Mouse (Mus musculus) frontal cortex, postnatal 25 days (tissue): ENCODE data around the gene Lrguk.
A peak's percentile ranks its signal among the peaks of the same experiment; 100 is the strongest.

Experiments used
- DNase-seq, 2 experiments: peaks; one replicate each; pipeline ENCODE4 v3.0.0; 2022; ENCODE audit warnings: low spot score in 2 of 2

The Lrguk gene

DNA sequence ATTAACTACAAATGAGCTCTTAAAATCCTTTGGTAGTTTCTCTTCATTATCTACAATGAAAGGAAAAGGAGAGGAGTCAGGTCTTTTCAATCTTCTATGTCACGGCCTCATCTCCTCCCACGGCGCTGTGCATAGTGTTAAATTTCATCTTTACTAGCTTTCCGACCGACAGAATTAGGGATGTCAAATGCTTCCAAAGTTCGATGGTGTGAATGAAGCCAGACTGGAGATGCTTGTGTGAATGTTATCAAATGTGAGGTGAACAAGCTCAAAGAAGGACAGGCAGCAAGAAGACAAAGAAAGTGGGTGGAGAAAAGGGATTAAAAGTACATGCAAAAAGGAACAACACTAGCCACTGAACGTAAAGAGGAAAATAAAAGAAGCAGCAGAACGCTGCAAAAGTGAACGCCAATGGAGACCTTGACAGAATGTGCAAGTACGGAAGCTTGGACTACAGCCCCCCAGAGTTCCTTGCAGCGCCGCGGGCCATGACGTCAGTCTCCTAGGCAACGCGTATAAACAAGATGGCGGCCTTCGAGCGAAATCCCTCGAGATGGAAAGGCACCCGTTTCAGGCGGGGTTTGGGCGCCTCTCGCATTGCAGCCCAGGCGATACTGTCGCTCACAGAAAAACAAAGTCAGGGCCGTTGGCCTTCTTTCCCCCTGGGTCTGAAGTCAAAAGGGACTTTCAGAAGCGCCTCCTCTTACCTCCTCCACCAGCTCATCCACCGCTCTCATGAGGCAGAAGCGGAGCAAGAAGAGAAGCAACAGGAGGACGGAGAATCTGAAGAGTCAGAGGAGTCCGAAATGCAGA is at the start of gene Lrguk:
Gene Lrguk (plus strand): TSS at position 516 of the 813 bp plus-strand sequence.
- DNase-seq: peak; percentile 70 to 76

DNA sequence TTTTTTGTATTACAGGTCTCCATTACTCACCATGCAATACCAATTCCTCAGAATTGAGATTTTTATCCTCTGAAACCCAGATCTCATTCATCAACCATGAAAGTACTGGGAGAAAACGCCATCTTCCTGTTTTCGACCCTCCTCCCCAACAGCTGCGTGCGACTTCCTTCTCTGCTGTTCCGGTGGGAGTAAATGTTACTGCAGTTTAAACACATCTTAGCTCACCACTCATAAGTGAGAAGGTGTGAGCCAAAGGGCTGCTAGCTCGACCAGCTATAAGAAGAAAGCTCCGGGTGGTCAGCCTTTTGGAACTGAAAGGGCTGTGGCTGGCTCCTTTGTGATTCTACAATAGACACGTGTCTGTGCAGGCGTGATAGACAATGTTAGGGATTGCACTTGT is 46.5 kb upstream of the Lrguk start:
- no peak for DNase-seq

DNA sequence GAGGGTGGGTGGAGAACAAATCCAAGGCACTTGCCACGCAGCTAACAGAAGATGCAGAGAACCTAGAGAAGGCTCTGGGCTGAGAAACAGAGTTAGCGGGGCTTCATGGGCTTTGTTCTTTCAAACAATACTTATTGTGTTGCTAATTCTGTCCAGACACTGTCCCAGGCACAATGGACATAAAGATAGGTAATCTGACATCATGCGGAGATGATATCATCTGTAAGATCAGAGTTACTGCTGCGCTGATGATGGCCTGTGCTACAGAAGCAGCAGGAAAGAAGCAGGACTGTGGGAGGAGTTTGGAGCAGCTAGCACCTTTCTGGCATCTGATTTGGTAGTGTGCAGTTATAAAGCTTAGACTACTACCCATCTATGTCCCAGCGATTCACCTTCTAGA is 42.1 kb upstream of the Lrguk start:
- DNase-seq: no peak

DNA sequence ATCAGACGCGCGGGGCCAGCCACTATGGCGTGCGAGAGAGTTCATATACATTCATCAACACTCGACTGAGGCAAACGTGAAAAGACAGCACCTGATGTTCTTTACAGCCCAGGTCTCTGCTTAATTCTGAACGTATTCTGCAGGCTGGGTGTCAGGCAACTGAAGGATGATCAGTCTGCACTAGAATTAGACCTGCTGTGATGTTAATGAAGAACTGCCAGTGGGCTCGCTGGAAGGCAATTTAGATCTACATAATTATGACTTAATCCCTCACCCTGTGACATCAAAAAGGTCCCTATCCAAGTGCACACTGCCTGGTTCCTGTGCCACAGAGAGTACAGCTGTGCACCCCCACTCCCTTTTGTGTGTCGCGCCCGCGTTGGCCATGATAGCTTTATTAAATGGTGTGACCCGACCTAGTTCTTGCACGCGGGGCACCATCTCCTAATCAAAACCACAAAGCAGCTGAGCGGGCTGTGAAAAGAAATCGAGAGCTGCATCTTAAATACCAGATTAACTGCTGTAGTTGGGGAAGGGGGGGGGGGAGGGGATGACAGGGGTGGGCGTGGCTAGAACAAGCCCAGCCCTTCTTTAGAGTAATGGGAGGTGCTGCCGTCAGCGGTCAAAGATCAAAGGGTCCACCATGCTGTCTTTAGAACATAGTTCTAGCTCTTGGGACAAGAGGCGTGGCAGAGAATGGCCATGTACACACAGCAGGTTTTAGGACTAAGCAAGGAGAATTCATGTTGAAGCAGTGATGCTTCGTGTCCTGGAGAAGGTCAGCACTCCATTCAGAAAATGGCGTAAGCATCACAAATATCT is 36.8 kb upstream of the Lrguk start:
- DNase-seq: no peak

DNA sequence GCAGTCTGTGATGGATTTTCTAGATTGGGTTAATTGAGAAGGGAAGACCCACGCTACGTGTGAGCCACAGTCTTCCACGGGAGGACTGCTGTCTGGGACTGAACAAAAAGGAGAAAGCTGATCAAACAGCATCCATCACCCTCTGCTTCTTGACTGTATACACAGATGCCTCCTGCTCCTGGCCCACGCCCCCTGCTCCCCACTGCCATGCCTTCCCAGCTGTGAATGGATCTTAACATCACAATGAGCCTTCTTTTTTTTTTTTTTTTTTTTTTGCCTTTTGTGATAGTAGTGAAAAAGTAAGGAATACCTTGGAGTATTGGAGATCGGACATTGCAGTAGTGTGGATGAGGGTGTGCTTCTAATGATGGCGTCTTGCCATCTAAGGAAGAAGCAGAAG is 35.4 kb upstream of the Lrguk start:
- DNase-seq: no peak

DNA sequence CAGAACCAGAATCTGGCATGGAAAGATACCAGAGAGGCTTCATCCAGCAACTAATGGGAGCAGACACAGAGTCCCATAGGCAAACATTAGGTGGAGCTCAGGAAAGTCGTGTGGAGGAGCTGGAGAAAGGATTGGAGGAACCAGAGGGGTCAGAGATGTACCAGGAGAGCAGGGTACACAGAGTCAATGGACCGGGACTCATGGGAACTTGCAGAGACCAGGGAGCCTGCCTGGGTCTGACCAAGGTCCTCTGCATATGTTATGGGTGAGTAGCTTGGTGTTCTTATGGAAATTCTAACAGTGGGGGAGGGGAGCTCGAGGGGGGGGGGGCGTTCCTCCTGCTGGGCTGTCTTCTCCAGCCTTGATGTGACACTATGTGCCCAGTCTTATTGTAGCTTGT is 30.7 kb upstream of the Lrguk start:
- DNase-seq: no peak

DNA sequence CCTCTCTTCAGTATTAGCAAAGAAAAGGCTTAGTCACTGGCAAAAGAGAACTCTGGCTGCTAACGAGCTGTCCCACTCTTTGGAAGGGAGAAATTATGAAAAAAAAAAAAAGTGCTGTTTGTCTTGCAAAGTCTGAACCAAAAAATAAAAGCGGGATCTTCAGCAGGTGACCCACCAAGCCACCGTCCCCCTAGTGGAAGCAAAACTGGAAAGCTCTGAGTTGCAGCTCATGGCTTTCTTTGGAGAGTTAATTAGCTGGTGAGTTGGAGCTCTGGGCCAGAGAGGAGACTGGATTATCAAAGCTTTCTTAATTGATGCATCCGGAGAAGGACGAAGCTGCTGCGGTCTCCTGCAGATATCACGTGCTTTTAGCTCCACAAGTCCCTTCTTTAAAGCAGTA is 29.7 kb upstream of the Lrguk start:
- no peak for DNase-seq

DNA sequence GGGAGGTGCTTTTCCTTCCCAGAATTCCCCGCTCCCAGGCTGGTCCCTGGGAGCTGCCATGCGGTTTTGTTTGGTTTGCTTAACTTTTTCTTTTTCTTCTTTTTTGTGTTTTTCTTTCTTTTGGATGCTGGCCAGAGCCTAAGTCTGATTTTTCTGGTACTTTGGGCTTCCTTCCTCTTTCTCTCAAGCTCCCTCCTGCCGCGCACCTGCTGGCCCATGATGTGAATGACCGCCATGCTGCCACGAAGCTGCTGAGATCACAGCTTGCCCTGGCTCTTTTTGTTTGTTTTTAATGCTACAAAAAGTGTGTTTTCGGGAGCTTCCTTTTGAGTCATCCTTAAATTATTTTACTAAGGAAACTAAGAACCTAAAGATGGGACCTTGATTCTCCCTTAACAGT is 28.6 kb upstream of the Lrguk start:
- DNase-seq: no peak

DNA sequence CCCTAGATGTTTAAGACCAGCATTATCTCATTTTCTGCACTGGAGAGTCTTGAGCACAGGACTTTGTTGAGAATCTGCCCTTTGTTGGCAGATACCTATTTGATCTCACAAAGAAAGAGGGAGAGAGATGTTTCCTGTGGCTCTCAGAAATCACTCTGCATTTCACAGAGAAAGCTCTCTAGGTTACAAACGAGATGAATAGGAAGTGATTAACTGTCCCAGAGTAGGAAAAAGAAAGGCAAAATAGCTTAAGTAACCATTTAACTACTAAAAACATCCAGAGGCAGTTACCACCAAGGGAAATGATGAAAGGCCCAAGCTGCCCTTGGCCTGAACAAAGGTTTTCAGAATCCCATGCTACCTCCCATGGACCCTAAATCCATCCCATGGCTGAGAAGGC is 26.2 kb upstream of the Lrguk start:
- DNase-seq: no peak

DNA sequence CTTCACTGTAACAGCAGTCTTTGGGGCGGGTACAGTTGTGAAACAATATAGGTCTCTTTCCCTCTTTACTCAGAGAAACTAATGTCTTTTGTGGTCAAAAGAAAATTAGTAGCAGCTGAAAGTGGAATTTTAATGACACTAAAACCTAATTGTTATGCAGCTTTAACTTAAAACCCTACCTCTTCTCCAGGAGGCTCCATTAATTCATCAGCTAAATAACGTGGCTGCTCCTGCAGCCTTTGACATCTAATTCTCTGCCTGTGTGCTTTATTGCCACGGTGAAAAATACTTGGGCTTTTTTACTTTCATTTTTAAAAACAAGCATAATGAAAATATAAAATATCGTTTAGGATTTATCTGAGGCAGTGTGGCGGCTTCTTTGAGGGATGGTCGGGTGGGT is 15.8 kb upstream of the Lrguk start:
- no peak for DNase-seq

DNA sequence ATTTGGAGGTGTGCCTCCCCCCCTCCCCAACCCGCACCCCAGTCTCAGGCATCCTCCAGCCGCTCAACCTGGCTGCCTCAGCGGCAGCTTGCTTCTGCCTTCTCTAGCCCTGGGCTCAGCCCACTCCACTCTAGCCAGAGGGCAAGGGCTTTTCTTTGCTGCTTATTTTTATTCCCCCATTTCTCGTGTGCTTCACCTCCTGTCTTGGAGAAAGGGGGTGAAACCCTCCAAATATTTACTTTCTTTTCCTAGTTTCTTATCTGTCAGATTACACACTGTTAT is 439 bp downstream of the Lrguk start:
- no peak for DNase-seq

DNA sequence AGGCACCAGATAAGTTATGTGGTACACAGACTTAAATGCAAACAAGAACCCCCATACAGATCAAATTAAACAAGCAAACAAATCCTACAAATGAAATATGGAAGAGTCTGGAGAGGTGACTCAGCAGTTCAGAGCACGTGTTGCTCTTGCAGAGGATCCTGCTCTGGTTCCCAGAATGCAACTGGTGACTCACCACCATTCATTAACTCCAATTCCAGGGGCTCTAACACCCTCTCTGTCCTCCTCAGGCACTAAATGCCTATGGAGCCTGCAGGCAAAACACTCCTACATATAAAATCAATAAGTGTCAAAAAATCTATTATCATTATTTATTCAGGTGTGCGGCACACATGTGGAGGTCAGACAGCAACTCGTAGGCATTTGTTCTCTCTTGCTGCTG is 4.8 kb downstream of the Lrguk start:
- no peak for DNase-seq

DNA sequence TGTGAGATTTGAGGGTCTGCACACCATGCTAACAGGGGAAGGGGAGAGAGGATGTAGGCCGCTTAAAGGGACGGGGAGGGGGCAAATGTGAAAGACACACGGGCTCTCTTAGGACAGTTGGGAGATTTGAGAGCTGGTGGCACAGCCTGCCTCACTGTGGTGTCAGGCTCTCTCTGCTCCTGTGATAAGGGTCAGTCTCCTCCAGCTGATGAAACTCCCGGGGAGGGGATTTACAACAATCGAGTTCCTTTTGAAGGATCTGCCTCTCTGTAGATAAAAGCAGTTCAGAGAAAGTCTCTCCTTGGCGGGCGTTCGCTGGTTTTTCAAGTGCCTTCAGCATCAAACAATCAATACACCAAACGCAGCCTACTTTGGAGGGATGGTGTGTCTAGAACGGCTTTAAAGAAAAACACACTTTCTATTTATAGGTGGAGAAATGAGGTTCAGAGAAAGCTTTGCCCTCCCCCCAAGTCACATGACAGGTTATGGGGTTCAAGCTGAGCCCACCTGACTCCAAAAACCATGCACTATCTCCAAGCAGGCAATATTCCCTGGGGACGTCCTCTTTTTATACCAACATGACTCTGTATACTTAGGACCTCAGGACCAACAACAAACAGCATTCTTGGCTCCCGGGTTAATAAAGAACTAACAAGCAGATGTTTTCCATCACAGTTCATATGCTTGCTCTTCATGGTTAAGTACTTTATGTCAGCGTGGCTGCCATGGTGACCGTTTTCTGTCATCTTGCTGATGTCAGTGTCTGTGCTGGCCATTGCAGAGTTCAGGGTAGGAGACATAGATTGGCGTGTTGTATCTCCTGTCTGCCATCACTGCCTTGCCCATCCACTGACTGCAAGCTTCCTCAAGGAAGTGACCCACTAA is 5.6 kb downstream of the Lrguk start:
- no peak for DNase-seq

DNA sequence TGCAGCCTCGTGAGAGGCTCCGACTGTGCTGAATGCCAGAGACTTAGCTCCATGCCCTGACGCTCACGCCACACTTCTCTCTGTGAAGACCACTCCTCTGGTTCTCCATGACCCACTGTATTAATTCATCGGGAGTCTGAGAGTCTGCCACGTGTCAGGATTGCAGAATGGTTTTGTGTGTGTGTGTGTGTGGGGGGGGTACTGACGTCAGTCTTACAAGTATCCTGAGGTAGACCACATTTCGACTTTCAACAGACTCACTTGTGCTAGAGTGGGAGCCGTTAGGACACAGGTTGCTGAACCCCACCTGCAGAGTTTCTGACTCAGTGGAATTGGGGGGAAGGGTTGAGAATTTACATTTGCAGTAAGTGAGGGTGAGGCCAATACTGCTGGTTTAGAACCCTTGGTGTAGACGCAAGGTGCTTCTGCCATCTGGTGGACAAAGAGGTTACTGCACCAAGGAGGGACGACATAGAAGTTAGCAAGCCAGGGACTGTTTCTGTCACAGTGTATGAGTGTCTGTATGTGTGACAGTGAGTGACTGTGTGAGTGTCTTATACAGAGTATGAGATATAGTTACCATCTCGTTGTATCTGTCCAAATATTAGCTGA is 11.5 kb downstream of the Lrguk start:
- DNase-seq: peak; percentile 79 to 89

DNA sequence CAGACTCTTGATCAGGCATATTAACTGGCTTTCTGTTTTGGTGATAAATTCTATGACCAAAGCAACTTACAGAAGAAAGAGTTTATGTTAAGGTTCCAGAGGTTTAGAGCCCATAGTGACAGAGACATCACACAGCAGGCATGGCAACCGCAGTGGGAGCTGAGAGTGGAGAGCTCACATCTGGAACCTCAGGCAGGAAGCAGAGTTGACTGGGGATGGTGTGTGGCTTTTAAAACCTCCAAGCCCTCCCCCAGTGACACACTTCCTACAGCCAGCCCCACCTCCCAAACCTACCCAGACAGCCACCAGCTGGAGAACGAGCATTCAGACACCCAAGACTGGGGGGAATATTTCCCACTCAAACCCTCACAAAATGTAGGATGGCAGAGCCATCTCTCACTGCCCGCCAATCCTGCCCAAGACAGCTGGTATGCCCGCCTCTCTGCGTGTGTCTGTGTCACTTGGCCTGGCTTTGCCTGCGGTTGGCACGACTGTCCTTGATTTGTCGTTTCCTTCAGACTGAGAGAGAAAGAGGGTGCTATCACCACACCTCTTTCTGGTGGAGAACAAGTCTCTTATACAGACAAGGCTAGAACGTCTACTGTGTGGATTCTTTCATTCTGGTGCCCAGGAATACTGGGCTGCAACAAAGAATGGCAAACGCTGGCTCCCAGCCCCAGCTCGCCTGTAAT is 12.5 kb downstream of the Lrguk start:
- no peak for DNase-seq

DNA sequence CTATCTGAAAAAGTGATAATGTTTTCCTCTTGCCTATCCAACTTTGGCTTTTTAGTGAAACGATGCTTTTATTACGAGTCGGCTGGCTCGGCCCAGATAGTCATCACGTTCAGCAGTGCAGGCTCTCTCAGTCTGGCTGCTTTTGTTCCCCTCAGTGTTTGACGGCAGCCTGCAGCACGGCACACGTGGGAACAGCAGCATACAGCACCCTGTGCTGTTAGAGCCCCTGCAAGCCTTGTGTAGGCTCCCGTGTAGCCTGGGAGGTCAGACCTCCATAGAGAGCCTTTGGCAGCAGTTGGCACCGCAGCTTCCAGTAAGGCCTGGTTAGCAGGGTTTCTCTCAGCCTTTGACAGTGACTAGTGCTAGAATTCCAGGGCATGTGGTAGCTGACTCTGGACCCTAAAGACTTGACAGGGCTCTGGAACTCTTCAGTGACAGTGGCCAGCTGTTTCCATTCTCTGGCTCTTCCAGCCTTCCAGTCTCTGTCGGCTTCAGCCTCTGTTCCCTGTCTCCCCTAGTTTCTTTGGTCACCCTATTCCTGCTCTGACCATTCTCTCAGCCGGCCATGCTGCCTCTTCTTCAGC is 15.1 kb downstream of the Lrguk start:
- no peak for DNase-seq

DNA sequence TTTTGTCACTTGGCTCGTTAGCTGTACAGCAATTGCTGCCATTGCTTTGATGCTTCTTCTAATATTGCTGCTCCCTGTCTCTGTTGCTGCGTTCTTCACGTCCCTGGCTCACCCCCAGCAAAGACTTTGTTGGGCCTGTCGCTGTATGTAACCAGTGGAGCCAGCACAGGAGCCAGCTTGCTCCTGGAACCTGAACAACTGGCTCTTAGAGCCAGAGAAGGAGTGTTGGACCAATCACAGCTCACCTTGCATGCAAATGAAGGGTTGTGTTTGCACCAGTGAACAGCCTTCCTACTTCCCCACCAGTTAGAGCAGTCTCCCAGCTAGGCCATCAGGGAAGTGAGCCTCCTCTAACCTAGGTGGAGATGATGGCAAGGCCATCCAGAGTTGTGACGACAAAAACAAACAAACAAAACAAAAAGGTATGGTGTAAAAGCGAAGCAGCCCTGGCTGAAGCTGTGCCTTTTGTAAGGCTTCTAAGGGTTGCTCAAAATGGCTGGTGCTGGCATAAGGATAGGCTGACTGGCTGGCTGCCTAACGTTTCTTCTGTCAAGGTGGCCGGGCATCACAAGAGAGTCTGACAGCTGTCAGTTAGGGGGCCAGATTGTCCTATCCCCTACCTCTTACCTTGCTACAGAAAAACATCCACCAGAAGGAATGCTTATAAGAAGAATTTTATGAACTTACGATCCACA is 15.7 kb downstream of the Lrguk start:
- no peak for DNase-seq

DNA sequence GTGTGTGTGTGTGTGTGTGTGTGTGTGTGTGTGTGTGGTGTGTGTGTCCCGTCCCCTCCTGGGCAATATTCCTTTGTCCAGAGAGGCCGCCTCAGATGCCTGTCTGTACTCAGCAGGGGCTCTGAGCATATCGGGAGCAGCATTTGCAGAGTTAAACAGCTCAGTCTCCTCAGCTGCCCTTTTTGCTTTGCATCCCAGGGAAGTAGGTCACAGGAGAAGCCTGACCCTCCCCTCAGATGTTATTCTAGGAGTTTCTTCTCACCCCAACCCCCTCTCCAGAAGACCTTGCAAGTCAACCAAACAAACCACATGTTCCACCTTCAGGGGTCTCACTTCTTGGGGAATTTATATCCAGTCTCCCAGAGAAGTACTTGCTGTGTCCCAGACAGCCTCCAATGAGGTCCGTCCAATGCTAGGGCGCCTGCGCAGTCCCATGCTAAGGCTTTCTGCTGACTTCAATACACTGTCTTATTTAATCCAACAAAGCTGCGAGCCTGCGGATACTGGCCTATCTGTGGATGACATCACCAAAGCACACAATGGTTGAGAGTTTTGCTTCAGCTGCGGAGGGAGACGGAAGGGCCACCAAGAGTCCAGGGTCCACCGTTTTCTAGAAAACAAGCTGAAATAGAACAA is 17.4 kb downstream of the Lrguk start:
- DNase-seq: no peak

DNA sequence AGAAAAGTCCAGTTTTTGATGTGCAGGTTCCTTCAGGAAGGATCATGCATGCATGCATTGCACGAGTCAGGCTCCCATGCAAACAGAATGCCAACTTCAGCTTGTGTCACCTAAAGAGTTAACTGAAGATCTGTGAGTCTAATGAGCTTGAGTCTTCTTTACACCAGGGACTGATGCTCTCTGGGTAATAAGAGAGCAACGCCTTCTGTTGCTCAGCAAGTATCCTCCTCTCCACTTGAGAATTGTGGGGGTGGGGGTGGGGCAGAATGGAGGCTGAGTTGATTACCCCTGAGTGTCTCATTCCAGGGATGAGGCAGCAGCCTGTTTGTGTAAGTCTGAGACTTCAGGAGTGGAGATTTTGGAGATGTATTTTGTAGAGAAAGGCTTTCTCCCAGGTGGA is 20.2 kb downstream of the Lrguk start:
- no peak for DNase-seq

DNA sequence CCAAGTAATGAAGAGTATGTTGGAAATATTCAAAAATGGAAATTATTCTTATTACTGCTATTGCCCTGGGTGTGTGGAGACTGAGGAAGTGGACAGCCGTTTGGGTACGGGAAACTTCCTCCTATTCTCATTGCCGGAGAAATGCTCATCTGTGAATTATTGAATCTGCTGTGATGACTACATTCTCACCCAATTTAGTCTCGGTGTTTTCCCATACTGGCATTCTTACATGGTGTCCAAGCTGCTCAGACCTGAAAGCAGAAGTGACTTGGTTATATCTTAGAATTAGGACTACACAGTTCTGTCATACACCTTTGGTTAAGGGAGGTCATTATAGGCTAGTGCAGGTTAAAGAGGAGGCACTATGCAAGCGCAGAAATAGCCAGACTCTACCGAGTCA is 30.5 kb downstream of the Lrguk start:
- DNase-seq: no peak
